10 mouse cellular contexts compared by ENCODE assay signal in genomic region chr11:54774282-54775078, GRCm38 (mm10). TPM values are rescaled to one million over a fixed set of nuclear protein-coding genes. Genes with fewer than 3 reads are reported as not detected.
DNase-seq lines count a peak whose midpoint lies in the region; ATAC-seq and TF ChIP-seq lines count a peak whose summit lies in the region.
"Had no signal": no experiment of that assay in that cellular context is flagged by ENCODE, and none has a peak within 500 bp of the region (broad histone marks: within the 10 kb centered on the region; RNA-seq: fewer than 3 reads in every experiment).

No protein-coding gene starts in this region.

- peak in 1 of 2 experiments; percentile 56; a peak in 2 of 4 replicates for TF ChIP-seq POLR2A in MEL (IDR thresholded peaks at IDR 0.05; ENCODE audit: control insufficient read depth in 1 of 2, insufficient read depth in 1 of 2, low read depth in 1 of 2, low read length in 2 of 2, poor library complexity in 1 of 2)

- H3K9ac ChIP-seq in kidney, embryonic 15.5 days: no peak overlapping the region
- peak overlapping the region; percentile 76 for H3K9ac ChIP-seq in MEL (ENCODE audit: control insufficient read depth, low read depth, low read length, poor library complexity, severe bottlenecking)
- no peak overlapping the region for H3K9ac ChIP-seq in midbrain, embryonic 15.5 days

- no peak overlapping the region for H3K4me2 ChIP-seq in kidney, embryonic 15.5 days
- no peak overlapping the region for H3K4me2 ChIP-seq in midbrain, embryonic 15.5 days

- H3K27ac ChIP-seq in kidney, embryonic 15.5 days: 0 out of 2 replicates have a peak overlapping the region, but pooled peaks have one; percentile 9
- H3K27ac ChIP-seq in MEL (ENCODE audit: control insufficient read depth, low read depth, low read length) (peak overlapping the region; percentile 96), macrophage (peak overlapping the region; percentile 31)
- H3K27ac ChIP-seq in midbrain, embryonic 15.5 days: no peak overlapping the region

- 68% methylated on average over 7 of the region's 7 CpGs for WGBS in kidney, embryonic 15.5 days
- WGBS in macrophage (ENCODE audit: missing documents): 30% methylated on average over 7 of the region's 7 CpGs
- WGBS in midbrain, embryonic 15.5 days: 82% methylated on average over 7 of the region's 7 CpGs

- no peak for TF ChIP-seq CTCF in MEL (IDR thresholded peaks at IDR 0.05 in 2 of 3, conservative IDR thresholded peaks at IDR 0.05 in 1 of 3; ENCODE audit: control insufficient read depth in 1 of 3, insufficient read depth in 1 of 3, low read depth in 2 of 3, low read length in 3 of 3, poor library complexity in 1 of 3, severe bottlenecking in 1 of 3)

- TF ChIP-seq RAD21 in MEL (IDR thresholded peaks at IDR 0.05; ENCODE audit: low read depth, low read length): no peak

- DNase-seq in kidney, postnatal 14 days: no peak
- DNase-seq in B cell, adult 2 months: peak; percentile 27 to 30
- peak; percentile 81 for DNase-seq in MEL (ENCODE audit: low read depth, low spot score)
- DNase-seq in left cerebral cortex, adult 8-10 months (ENCODE audit: low spot score in 2 of 2): no peak
- no peak for DNase-seq in embryo, embryonic 9.5 days (ENCODE audit: extremely low spot score)
- DNase-seq: cerebellum, postnatal 25 days had no signal

- H3K27me3 ChIP-seq in kidney, embryonic 15.5 days: no peaks in the 10 kb centered on the region
- H3K27me3 ChIP-seq in MEL (ENCODE audit: control insufficient read depth in 1 of 2, insufficient read depth in 2 of 2, low read length in 2 of 2): no peaks in the 10 kb centered on the region
- no peaks in the 10 kb centered on the region for H3K27me3 ChIP-seq in midbrain, embryonic 15.5 days (replicated peaks)

- no peak for ATAC-seq in kidney, embryonic 15.5 days (replicated peaks; ENCODE audit: low FRiP score)
- no peak for ATAC-seq in midbrain, embryonic 15.5 days (replicated peaks)
- ATAC-seq: intestine, postnatal 0 days had no signal

- peak; percentile 63 to 74 for TF ChIP-seq EP300 in MEL (IDR thresholded peaks at IDR 0.05; ENCODE audit: low read depth in 1 of 2, low read length in 2 of 2)

- peaks cover 21% of the 10 kb centered on the region for H3K4me1 ChIP-seq in kidney, embryonic 15.5 days
- H3K4me1 ChIP-seq in MEL (ENCODE audit: control insufficient read depth in 1 of 2, insufficient read depth in 2 of 2, low read length in 2 of 2): peaks cover 39 to 47% of the 10 kb centered on the region in 2 experiments
- peaks cover 19% of the 10 kb centered on the region for H3K4me1 ChIP-seq in midbrain, embryonic 15.5 days

- H3K4me3 ChIP-seq in kidney, embryonic 15.5 days (replicated peaks): no peak overlapping the region
- H3K4me3 ChIP-seq in MEL (ENCODE audit: control insufficient read depth in 1 of 2, insufficient read depth in 1 of 2, low read depth in 2 of 2, low read length in 2 of 2) (peak overlapping the region; percentile 41 to 66), macrophage (ENCODE audit: inconsistent target) (no peak overlapping the region)
- H3K4me3 ChIP-seq in midbrain, embryonic 15.5 days: no peak overlapping the region

- H3K36me3 ChIP-seq in kidney, embryonic 15.5 days: no peaks in the 10 kb centered on the region
- peaks cover 0 to 62% of the 10 kb centered on the region in 2 experiments; a peak in 2 of 4 replicates for H3K36me3 ChIP-seq in MEL (ENCODE audit: control insufficient read depth in 1 of 2, insufficient read depth in 2 of 2, low read length in 2 of 2)
- H3K36me3 ChIP-seq in macrophage (ENCODE audit: inconsistent target): no peaks in the 10 kb centered on the region
- H3K36me3 ChIP-seq in midbrain, embryonic 15.5 days (replicated peaks): no peaks in the 10 kb centered on the region

- H3K9me3 ChIP-seq in kidney, embryonic 15.5 days (replicated peaks): no peaks in the 10 kb centered on the region
- H3K9me3 ChIP-seq in MEL (replicated peaks; ENCODE audit: insufficient read depth, low read length): no peaks in the 10 kb centered on the region
- H3K9me3 ChIP-seq in midbrain, embryonic 15.5 days: no peaks in the 10 kb centered on the region

- H3K79me2 ChIP-seq in MEL (ENCODE audit: control insufficient read depth, insufficient read depth, low read length, poor library complexity): peaks cover 18% of the 10 kb centered on the region
- peaks cover 100% of the 10 kb centered on the region for H3K79me2 ChIP-seq in macrophage (ENCODE audit: inconsistent target)

TF ChIP-seq in MEL, 35 proteins besides CTCF, POLR2A, EP300 and RAD21:
- peak; percentile 63 for TF ChIP-seq SIN3A (IDR thresholded peaks at IDR 0.05; ENCODE audit: low read length)
- no peak for TF ChIP-seq USF2 (IDR thresholded peaks at IDR 0.05; ENCODE audit: borderline replicate concordance in 1 of 2, insufficient read depth in 1 of 2, low read depth in 1 of 2, low read length in 2 of 2)
- no peak for TF ChIP-seq ZMIZ1 (IDR thresholded peaks at IDR 0.05; ENCODE audit: low read depth, low read length)
- no peak for TF ChIP-seq USF1 (IDR thresholded peaks at IDR 0.05; ENCODE audit: low read depth, low read length)
- TF ChIP-seq KAT2A (conservative IDR thresholded peaks at IDR 0.05; ENCODE audit: low read depth, low read length): no peak
- TF ChIP-seq E2F4 (IDR thresholded peaks at IDR 0.05; ENCODE audit: borderline replicate concordance, low read depth, low read length): no peak
- TF ChIP-seq TBP (IDR thresholded peaks at IDR 0.05; ENCODE audit: low read depth, low read length): peak; percentile 55
- peak; percentile 71 for TF ChIP-seq CHD1 (IDR thresholded peaks at IDR 0.05; ENCODE audit: low read depth, low read length)
- no peak for TF ChIP-seq MAFK (IDR thresholded peaks at IDR 0.05; ENCODE audit: borderline replicate concordance, low read depth, low read length)
- TF ChIP-seq MXI1 (IDR thresholded peaks at IDR 0.05; ENCODE audit: low read depth, low read length): no peak; the same call in 1 of the 2 replicates
- no peak for TF ChIP-seq GABPA (IDR thresholded peaks at IDR 0.05; ENCODE audit: low read depth, low read length)
- no peak for TF ChIP-seq POLR2AphosphoS5 (IDR thresholded peaks at IDR 0.05; ENCODE audit: borderline replicate concordance, low read depth, low read length)
- TF ChIP-seq HCFC1 (IDR thresholded peaks at IDR 0.05; ENCODE audit: low read depth, low read length): no peak
- peak; percentile 80 for TF ChIP-seq ZNF384 (IDR thresholded peaks at IDR 0.05; ENCODE audit: low read depth, low read length)
- TF ChIP-seq ZC3H11A (IDR thresholded peaks at IDR 0.05; ENCODE audit: low read depth, low read length): 0 out of 2 replicates have a peak, but pooled peaks have one; percentile 2
- TF ChIP-seq UBTF (IDR thresholded peaks at IDR 0.05; ENCODE audit: borderline replicate concordance, insufficient read depth, low read depth, low read length): 0 out of 2 replicates have a peak, but pooled peaks have one; percentile 49
- no peak for TF ChIP-seq NRF1 (IDR thresholded peaks at IDR 0.05; ENCODE audit: insufficient read depth, low read depth, low read length, poor library complexity, severe bottlenecking)
- no peak for TF ChIP-seq CHD2 (IDR thresholded peaks at IDR 0.05; ENCODE audit: low read length)
- no peak for TF ChIP-seq JUND (IDR thresholded peaks at IDR 0.05; ENCODE audit: low read depth, low read length)
- no peak for TF ChIP-seq POLR2AphosphoS2 (IDR thresholded peaks at IDR 0.05; ENCODE audit: low read length)
- TF ChIP-seq ETS1 (IDR thresholded peaks at IDR 0.05; ENCODE audit: low read depth, low read length): peak; percentile 68
- no peak for TF ChIP-seq TAL1 (IDR thresholded peaks at IDR 0.05; ENCODE audit: low read length)
- TF ChIP-seq MEF2A (IDR thresholded peaks at IDR 0.05; ENCODE audit: extremely low read depth, insufficient replicate concordance, low read depth, low read length, poor library complexity, severe bottlenecking): no peak
- TF ChIP-seq MAX (IDR thresholded peaks at IDR 0.05; ENCODE audit: low read length): no peak
- 0 out of 2 replicates have a peak, but pooled peaks have one; percentile 57 for TF ChIP-seq MYC (IDR thresholded peaks at IDR 0.05; ENCODE audit: low read depth, low read length)
- 0 out of 2 replicates have a peak, but pooled peaks have one; percentile 33 for TF ChIP-seq NELFE (IDR thresholded peaks at IDR 0.05; ENCODE audit: low read depth, low read length)
- no peak; the same call in 1 of the 2 replicates for TF ChIP-seq BHLHE40 (IDR thresholded peaks at IDR 0.05; ENCODE audit: borderline replicate concordance, low read depth, low read length)
- TF ChIP-seq SMC3 (IDR thresholded peaks at IDR 0.05; ENCODE audit: low read depth, low read length): no peak
- TF ChIP-seq RCOR1 (IDR thresholded peaks at IDR 0.05; ENCODE audit: low read depth, low read length): no peak
- peak; percentile 52 for TF ChIP-seq TCF12 (IDR thresholded peaks at IDR 0.05; ENCODE audit: low read depth, low read length)
- no peak for TF ChIP-seq ZKSCAN1 (IDR thresholded peaks at IDR 0.05; ENCODE audit: low read depth, low read length)
- TF ChIP-seq MAZ (IDR thresholded peaks at IDR 0.05; ENCODE audit: low read depth, low read length): no peak
- 0 out of 2 replicates have a peak, but pooled peaks have one; percentile 15 for TF ChIP-seq ELF1 (IDR thresholded peaks at IDR 0.05; ENCODE audit: low read depth, low read length)
- 0 out of 2 replicates have a peak, but pooled peaks have one; percentile 7 for TF ChIP-seq MYB (IDR thresholded peaks at IDR 0.05; ENCODE audit: low read depth, low read length)
- peak; percentile 57 for TF ChIP-seq GATA1 (IDR thresholded peaks at IDR 0.05; ENCODE audit: low read depth, low read length)

RNA-seq across cellular contexts. Expression of gene Cdc42se2, which starts 13.0 kb away (rescaled TPM):
- polyA plus RNA-seq in kidney, embryonic 15.5 days (2015; fragmentation: Nextera tagmentation; extraction: Ambion mirVana): 88.9 and 89.2 TPM in 2 replicates
- total RNA-seq in MEL (2012; rRNA removed): 31.4 and 33.4 TPM in 2 replicates
- polyA plus RNA-seq in MEL (2012; ENCODE audit: insufficient read depth in 1 of 2, insufficient read length in 2 of 2, low read depth in 1 of 2, low replicate concordance in 2 of 2, missing spikeins in 1 of 2): 10 to 100 TPM; 30.1 to 47.4 TPM
- 100 to 1,000 TPM in 4 of 26 experiments, 10 to 100 TPM in 22; 50.1 to 117 (median 79.7) TPM for total RNA-seq in macrophage (2018; cell fraction: chromatin; rRNA removed)
- total RNA-seq in macrophage (2018; cell fraction: cytosol; rRNA removed): 100 to 1,000 TPM; 114 to 154 (median 137) TPM
- 100 to 1,000 TPM in 19 of 26 experiments, 10 to 100 TPM in 7; 83.4 to 166 (median 117) TPM for total RNA-seq in macrophage (2018; cell fraction: nucleus; rRNA removed)
- polyA plus RNA-seq in macrophage (2018): 72.7 to 141 TPM (median 127 TPM) in 3 replicates
- 100 to 1,000 TPM; 112 to 138 (median 115) TPM for total RNA-seq in left cerebral cortex, adult 8-10 months (2022)
- polyA plus RNA-seq in midbrain, embryonic 15.5 days (2015; fragmentation: Nextera tagmentation; extraction: Ambion mirVana): 157 and 159 TPM in 2 replicates

Comparison
In these comparisons a context has a peak if more than half of its experiments do, and no peak if none do; other contexts are left out.
1. H3K4me3 ChIP-seq: peak in MEL (2 of 2); none in kidney, embryonic 15.5 days (single experiment), macrophage (single experiment) and midbrain, embryonic 15.5 days (single experiment).
2. DNase-seq: peak in B cell, adult 2 months (2 of 2) and MEL (single experiment); none in kidney, postnatal 14 days (single experiment), left cerebral cortex, adult 8-10 months (0 of 2) and embryo, embryonic 9.5 days (single experiment).